Mouse (Mus musculus) brain, embryonic 14.5 days (tissue): Measurements from ENCODE around the gene Hint3. TPM values are rescaled to one million over a fixed set of nuclear protein-coding genes. Genes with fewer than 3 reads are reported as not detected.

ENCODE experiments used
- DNase-seq: peaks from one replicate; pipeline ENCODE4 v3.0.0-alpha.2; 2011; ENCODE audit warnings: low read depth
- CTCF ChIP-seq: fragments of 200-500 bp; IDR thresholded peaks from 2 replicates; pipeline ENCODE4 v1.5.1; 2012; ENCODE audit warnings: inconsistent platforms, mild to moderate bottlenecking, moderate library complexity, borderline replicate concordance; ENCODE audit not compliant: insufficient read depth, insufficient read length; ENCODE audit errors: extremely low read depth
- POLR2A ChIP-seq: fragments of 200-500 bp; IDR thresholded peaks from 2 replicates; pipeline ENCODE4 v1.6.1; 2012; ENCODE audit warnings: mild to moderate bottlenecking, inconsistent platforms, borderline replicate concordance; ENCODE audit not compliant: poor library complexity, insufficient read depth, insufficient read length, severe bottlenecking; ENCODE audit errors: extremely low read depth
- polyA plus RNA-seq: library from polyadenylated mRNA; depleted of rRNA; stranded (reverse); fragments of >200 nt; gene quantifications from 2 replicates; pipeline ENCODE4 v1.2.3, GENCODE M21; 2012

The Hint3 gene
- polyA plus RNA-seq, 1 experiment: 10.4 TPM

DNA sequence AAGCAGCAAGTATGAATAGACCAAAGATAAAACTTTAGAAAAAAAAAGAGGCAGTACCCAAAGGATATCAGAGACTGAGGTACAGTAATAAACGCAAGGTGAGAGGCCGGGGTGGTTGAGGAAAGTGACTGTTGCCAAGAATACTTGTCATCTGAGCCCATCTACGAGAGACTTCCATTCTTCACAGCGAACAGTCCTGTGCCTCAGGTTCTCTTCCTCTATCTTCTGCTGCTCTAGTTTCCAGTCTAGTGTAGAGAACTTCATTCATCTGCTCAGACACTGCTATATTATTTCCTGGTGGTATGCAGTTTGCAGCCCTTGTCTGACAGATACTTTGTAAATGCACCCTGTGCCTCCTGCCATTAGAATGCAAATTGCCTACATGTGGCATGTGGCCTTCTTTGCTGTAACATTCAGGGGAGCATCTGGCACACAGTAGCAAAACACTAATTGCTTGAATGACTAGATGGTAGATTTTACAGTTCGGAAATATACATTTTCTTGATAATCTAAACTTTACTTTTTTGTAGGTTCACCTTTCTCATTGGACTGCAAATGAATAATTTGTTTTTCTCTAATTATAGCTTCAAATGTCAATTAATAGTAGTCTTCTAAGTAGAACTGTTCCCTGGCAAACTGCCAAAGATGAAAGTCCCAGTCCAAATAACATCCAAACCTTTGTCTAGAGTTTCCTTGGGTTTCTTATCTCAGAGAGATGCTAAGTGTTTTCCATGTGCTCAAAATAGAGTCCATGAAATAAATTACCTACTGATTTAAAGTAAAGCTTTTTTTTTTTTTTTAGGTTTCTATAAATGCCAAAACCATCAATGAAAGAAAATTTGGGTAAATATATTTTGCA is 5.0 kb downstream of the Hint3 start:
- TF ChIP-seq POLR2A: no peak
- TF ChIP-seq CTCF: no peak
- DNase-seq: peak; percentile 91

GRCm38 (mm10) chr10:30622928-30623327 is 6.5 kb downstream of the Hint3 start:
- TF ChIP-seq CTCF (0 out of 2 replicates have a peak, but pooled peaks have one; percentile 11), POLR2A (no peak)
- peak; percentile 35 for DNase-seq

GRCm38 (mm10) chr10:30618918-30619210 is 10.6 kb downstream of the Hint3 start:
- no peak for DNase-seq
- TF ChIP-seq POLR2A (no peak), CTCF (no peak)

- peak; percentile 99 for DNase-seq
- TF ChIP-seq CTCF: peak; percentile 38; the same call in 1 of the 2 replicates
- TF ChIP-seq POLR2A: peak; percentile 22; the same call in 1 of the 2 replicates
Measured at GRCm38 (mm10) chr10:30618091-30618917, 11.1 kb downstream of the Hint3 start.

GRCm38 (mm10) chr10:30613039-30613438 is 16.4 kb downstream of the Hint3 start:
- DNase-seq: no peak
- no peak for TF ChIP-seq POLR2A
- no peak for TF ChIP-seq CTCF

- no peak for TF ChIP-seq CTCF
- no peak for TF ChIP-seq POLR2A
- no peak for DNase-seq
Measured at GRCm38 (mm10) chr10:30609614-30610013, 19.8 kb downstream of the Hint3 start.

DNA sequence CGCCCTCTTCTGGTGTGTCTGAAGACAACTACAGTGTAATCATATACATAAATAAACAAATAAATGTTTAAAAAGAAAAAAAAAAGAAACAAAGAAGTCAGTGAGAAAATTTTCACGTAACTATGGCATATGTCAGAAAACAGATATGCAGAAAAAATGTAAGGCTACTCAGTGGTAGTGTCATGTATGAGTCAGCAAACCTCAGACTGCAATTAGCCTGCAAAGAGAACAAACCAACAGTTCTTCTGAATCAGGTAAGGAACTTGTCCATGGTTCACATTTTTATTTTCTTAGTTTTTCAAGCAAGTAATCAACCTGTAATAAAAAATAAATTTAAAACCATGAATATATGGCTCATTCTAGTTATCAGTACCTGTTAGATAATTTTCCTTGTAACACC is 21.3 kb downstream of the Hint3 start:
- DNase-seq: no peak
- no peak for TF ChIP-seq CTCF
- TF ChIP-seq POLR2A: no peak

- TF ChIP-seq POLR2A: peak; percentile 78; the same call in 1 of the 2 replicates
- TF ChIP-seq CTCF: no peak
- DNase-seq: peak; percentile 97
Measured at GRCm38 (mm10) chr10:30600542-30600966, 28.9 kb downstream of the Hint3 start, which contains the start of gene Trmt11. Gene Trmt11, minus strand, starts transcription at chr10:30600749.

GRCm38 (mm10) chr10:30600094-30600534 is 29.3 kb downstream of the Hint3 start:
- DNase-seq: no peak
- no peak for TF ChIP-seq POLR2A
- no peak for TF ChIP-seq CTCF

DNA sequence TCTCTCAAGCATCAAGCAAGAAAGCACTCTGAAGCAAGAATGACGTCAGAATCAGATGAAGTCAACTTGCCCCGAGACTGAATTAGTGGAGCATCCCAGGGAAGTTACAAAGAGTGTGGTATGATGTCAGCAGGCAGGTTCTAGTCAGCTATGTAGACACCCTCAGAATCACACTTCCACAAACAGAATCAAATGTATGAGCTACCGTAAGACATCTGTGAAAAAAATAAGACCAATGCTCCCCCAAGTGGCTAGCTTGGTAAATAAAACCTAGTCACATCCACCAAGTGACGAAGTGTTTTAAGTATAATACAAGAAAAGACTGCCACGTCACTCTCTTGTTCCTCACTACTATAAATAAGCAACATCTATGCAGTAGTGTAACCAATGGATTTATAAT is 42.4 kb downstream of the Hint3 start:
- DNase-seq: peak; percentile 58
- TF ChIP-seq CTCF (no peak), POLR2A (no peak)

GRCm38 (mm10) chr10:30585691-30586090 is 43.7 kb downstream of the Hint3 start:
- no peak for TF ChIP-seq CTCF
- TF ChIP-seq POLR2A: no peak
- DNase-seq: no peak
